Mouse (Mus musculus) yolk sac, embryonic 10.5 days (tissue): ENCODE data around the gene Rtl9.

Experiments
- DNase-seq: peaks from one replicate; pipeline ENCODE4 v3.0.0-alpha.2; 2017; ENCODE audit warnings: low spot score

Rtl9 gene

DNA sequence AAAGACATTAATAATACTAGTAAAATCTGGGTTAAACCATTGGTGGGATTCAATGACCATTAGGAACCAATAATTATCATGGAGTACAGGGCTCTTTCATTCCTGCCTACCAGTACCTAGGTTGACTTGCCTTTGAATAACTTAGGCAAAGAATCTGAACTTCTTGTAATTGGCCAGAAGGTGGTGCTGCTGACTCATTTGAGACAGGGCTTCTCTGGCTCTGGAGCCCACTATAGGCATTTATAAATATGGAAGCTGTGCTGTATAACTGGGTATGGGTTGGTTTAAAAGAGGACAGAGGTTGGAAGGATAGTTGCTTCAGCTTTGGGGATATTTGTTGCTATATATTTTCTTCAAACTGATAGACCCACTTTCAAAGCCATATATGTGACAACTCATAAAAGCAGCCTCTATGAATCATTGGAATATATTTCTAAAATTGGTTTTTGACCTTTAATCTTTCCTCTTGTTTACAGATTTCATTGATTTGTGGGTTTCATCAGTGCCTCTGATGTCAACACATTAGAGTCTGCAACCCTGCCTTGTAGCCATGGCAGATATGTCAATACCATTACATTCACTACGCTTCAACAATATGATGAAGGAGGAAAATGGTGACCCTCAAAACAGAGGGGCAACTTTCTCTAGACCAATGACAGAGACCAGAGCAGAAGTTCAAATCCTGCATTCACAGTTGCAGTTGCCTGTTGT, at the start of gene Rtl9:
Rtl9 (plus strand) TSS at position 551 of the 711 bp plus-strand sequence.
- no peak for DNase-seq

GRCm38 (mm10) chrX:143051478-143051877, 47.9 kb upstream of the Rtl9 start:
- no peak for DNase-seq

- no peak for DNase-seq
These were observed 47.5 kb upstream of the Rtl9 start for GRCm38 (mm10) chrX:143051921-143052320.

DNA sequence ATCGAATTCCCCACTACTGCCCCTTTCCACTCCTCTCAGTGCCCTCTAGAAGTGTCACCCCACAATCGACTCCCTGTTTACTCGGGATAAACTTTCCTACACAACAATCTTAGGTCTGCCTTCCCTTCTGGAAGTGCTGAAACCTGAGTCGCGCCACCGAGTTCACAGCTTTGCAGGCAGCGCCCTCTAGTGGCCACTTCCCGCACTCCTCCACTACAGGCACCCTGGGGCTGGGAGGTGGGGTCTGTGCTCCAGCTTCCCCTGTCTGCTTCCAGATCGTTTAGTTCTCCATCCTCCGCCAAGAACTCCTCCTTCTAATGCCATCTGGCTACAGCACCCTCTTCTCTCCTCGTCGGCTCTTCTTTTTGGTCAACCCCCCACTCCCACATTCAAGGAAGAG, 40.6 kb upstream of the Rtl9 start:
- peak; percentile 38 for DNase-seq

GRCm38 (mm10) chrX:143062641-143063355, 36.6 kb upstream of the Rtl9 start:
- no peak for DNase-seq

- no peak for DNase-seq
These were observed 35.6 kb upstream of the Rtl9 start for GRCm38 (mm10) chrX:143063780-143064179.

- DNase-seq: no peak
These were observed 35.1 kb upstream of the Rtl9 start for GRCm38 (mm10) chrX:143064288-143064687.

- DNase-seq: no peak
These were observed 32.9 kb upstream of the Rtl9 start for GRCm38 (mm10) chrX:143066320-143067114.

GRCm38 (mm10) chrX:143067115-143067514, 32.3 kb upstream of the Rtl9 start:
- DNase-seq: no peak

- no peak for DNase-seq
These were observed 31.8 kb upstream of the Rtl9 start for GRCm38 (mm10) chrX:143067576-143067975.

- peak; percentile 18 for DNase-seq
These were observed 18.7 kb upstream of the Rtl9 start for GRCm38 (mm10) chrX:143080458-143081336.

- DNase-seq: no peak
These were observed 16.7 kb upstream of the Rtl9 start for GRCm38 (mm10) chrX:143082732-143083131.

- DNase-seq: no peak
These were observed 11.2 kb upstream of the Rtl9 start for GRCm38 (mm10) chrX:143088225-143088624.

DNA sequence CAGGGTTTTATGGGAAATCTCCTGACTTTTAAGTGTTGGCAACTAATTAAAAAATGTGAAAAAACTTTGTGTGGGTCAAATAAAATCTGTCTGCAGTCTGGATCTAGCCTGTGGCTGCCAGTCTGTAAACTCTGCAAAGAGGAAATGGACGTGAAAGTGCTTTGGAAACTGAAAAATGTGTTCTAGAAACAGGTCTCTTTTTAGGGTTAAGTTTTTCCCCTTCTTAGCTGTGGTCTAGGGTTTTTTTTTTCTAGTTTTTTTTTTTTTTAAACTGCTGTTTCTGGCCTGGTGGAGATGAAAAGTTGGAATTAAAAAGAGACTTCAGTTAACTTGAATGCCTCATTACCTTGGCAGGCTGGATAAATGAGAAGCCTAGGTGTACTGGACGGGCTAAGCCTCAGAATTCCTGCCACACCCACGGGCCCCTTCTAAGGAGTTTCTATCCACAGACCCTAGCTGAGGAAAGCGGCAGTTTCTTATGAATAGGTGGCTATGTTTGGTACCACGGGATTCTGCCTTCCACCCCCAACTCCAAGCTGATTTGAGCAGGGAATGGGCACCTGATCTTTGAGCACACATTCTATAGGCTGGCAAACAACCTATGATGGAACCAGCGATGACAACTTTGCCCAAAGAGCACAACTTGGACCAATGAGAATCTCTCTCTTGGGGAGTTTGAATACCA, 8.3 kb upstream of the Rtl9 start:
- DNase-seq: no peak

DNA sequence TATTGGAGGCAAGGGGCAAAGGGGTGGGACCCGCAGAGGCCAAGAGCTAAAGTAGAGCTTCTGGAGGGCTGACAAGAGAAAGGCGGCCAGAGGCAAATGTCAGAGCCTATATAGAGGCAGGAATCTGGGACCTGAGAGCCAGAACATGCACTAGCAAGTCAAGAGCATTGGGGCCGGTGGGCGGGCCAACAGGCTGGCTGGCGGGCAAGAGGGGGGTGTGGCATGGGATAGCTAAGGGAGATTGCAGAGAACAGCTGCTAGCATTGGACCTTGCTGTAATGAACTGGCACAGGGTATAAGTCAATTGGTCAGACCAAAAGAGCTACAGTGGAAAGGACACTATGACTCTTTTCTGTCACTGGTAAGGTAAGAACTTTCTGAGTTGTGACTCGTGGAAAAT, 1.8 kb upstream of the Rtl9 start:
- DNase-seq: no peak

GRCm38 (mm10) chrX:143103146-143103545, 3.8 kb downstream of the Rtl9 start:
- DNase-seq: no peak

DNA sequence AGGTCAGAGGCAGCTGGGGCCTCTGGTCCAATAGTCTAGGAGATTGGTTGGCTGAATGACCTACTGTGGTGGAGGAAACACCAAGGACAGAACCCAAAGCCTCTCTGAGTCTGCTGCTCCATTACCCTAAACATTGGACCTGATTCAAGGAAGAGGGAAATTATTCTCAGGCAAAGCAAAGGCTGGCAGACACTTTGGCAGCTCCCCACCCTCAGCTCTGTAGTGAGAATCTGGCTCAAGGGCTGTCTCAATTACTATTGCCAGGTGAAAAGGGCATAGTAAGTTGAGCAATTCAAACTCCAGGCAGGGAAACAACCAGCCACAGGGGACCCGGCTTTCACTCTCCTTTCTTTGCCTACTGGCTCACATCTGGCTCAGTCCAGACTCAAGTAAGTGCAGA, 6.5 kb downstream of the Rtl9 start:
- DNase-seq: no peak

GRCm38 (mm10) chrX:143112546-143112945, 13.2 kb downstream of the Rtl9 start:
- DNase-seq: no peak
